Mouse (Mus musculus) MEL (cell line): Measurements from ENCODE around the gene Tgfbrap1. TPM values are rescaled to one million over a fixed set of nuclear protein-coding genes. Genes with fewer than 3 reads are reported as not detected.

Source experiments
- DNase-seq: peaks from one replicate; pipeline ENCODE4 v3.0.0; 2011; ENCODE audit warnings: low read depth, low spot score
- H3K27ac ChIP-seq: 2 replicates; pipeline ENCODE4 v1.5.1; 2012; ENCODE audit warnings: low read depth, mild to moderate bottlenecking, control low read depth, low read length, moderate library complexity; ENCODE audit not compliant: control insufficient read depth
- H3K27me3 ChIP-seq, 2 experiments: fragments of 150-350 bp in 1 of 2; sonication (generic) in 1 of 2; 2 replicates each; pipeline ENCODE4 v1.6.1; 2012; ENCODE audit warnings: low read length in 2 of 2, mild to moderate bottlenecking in 2 of 2, improper control_type of control experiment in 1 of 2, moderate library complexity in 1 of 2; ENCODE audit not compliant: insufficient read depth in 2 of 2, control insufficient read depth in 1 of 2
- H3K36me3 ChIP-seq, 2 experiments: 2 replicates each; pipeline ENCODE4 v1.6.1; 2012 to 2014; ENCODE audit warnings: low read length in 2 of 2, improper control_type of control experiment in 1 of 2, inconsistent platforms in 1 of 2, mild to moderate bottlenecking in 1 of 2; ENCODE audit not compliant: insufficient read depth in 2 of 2, control insufficient read depth in 1 of 2
- H3K4me1 ChIP-seq, 2 experiments: fragments of 150-350 bp in 1 of 2; sonication (generic) in 1 of 2; 2 replicates each; pipeline ENCODE4 v1.6.1; 2012; ENCODE audit warnings: low read length in 2 of 2, improper control_type of control experiment in 1 of 2, mild to moderate bottlenecking in 1 of 2; ENCODE audit not compliant: insufficient read depth in 2 of 2, control insufficient read depth in 1 of 2
- H3K4me3 ChIP-seq, 2 experiments: fragments of 150-350 bp in 1 of 2; sonication (generic) in 1 of 2; 2 replicates each; pipeline ENCODE4 v1.5.1; 2012; ENCODE audit warnings: low read depth in 2 of 2, low read length in 2 of 2, mild to moderate bottlenecking in 2 of 2, moderate library complexity in 2 of 2, control low read depth in 1 of 2, improper control_type of control experiment in 1 of 2; ENCODE audit not compliant: control insufficient read depth in 1 of 2, insufficient read depth in 1 of 2
- H3K79me2 ChIP-seq: 2 replicates; pipeline ENCODE4 v1.6.1; 2012; ENCODE audit warnings: mild to moderate bottlenecking, low read length, moderate library complexity; ENCODE audit not compliant: control insufficient read depth, poor library complexity, insufficient read depth
- H3K9ac ChIP-seq: 2 replicates; pipeline ENCODE4 v1.6.1; 2012; ENCODE audit warnings: low read depth, mild to moderate bottlenecking, control low read depth, low read length, moderate library complexity; ENCODE audit not compliant: control insufficient read depth, poor library complexity, severe bottlenecking
- H3K9me3 ChIP-seq: fragments of 150-350 bp; sonication (generic); replicated peaks from 2 replicates; pipeline ENCODE4 v1.6.1; 2012; ENCODE audit warnings: mild to moderate bottlenecking, low read length, improper control_type of control experiment, moderate library complexity; ENCODE audit not compliant: insufficient read depth
- CHD2 ChIP-seq: IDR thresholded peaks from 2 replicates; pipeline ENCODE4 v1.6.1; 2011; ENCODE audit warnings: low read length, improper control_type of control experiment
- CTCF ChIP-seq, 3 experiments: IDR thresholded peaks in 2 of 3; conservative IDR thresholded peaks in 1 of 3; 2 replicates each; pipeline ENCODE4 v1.5.1; 2011 to 2012; ENCODE audit warnings: low read length in 3 of 3, low read depth in 2 of 3, mild to moderate bottlenecking in 2 of 3, improper control_type of control experiment in 1 of 3, inconsistent platforms in 1 of 3, mixed read lengths in 1 of 3, moderate library complexity in 1 of 3; ENCODE audit not compliant: control insufficient read depth in 1 of 3, insufficient read depth in 1 of 3, poor library complexity in 1 of 3, severe bottlenecking in 1 of 3
- ELF1 ChIP-seq: IDR thresholded peaks from 2 replicates; pipeline ENCODE4 v1.6.1; 2014; ENCODE audit warnings: low read depth, mild to moderate bottlenecking, inconsistent platforms, low read length, improper control_type of control experiment, moderate library complexity
- EP300 ChIP-seq, 2 experiments: IDR thresholded peaks; 2 replicates each; pipeline ENCODE4 v1.6.1; 2011; ENCODE audit warnings: improper control_type of control experiment in 2 of 2, low read length in 2 of 2, low read depth in 1 of 2, mild to moderate bottlenecking in 1 of 2
- JUND ChIP-seq: IDR thresholded peaks from 2 replicates; pipeline ENCODE4 v1.6.1; 2011; ENCODE audit warnings: low read depth, mild to moderate bottlenecking, improper control_type of control experiment, low read length
- KAT2A ChIP-seq: conservative IDR thresholded peaks from 2 replicates; pipeline ENCODE4 v1.6.1; 2012; ENCODE audit warnings: low read depth, low read length, improper control_type of control experiment, inconsistent platforms
- MAX ChIP-seq: IDR thresholded peaks from 2 replicates; pipeline ENCODE4 v1.6.1; 2011; ENCODE audit warnings: low read length, improper control_type of control experiment
- NELFE ChIP-seq: IDR thresholded peaks from 2 replicates; pipeline ENCODE4 v1.6.1; 2011; ENCODE audit warnings: low read depth, low read length, improper control_type of control experiment
- POLR2AphosphoS2 ChIP-seq: IDR thresholded peaks from 2 replicates; pipeline ENCODE4 v1.6.1; 2011; ENCODE audit warnings: low read length, improper control_type of control experiment
- RCOR1 ChIP-seq: IDR thresholded peaks from 2 replicates; pipeline ENCODE4 v1.6.1; 2012; ENCODE audit warnings: low read depth, mild to moderate bottlenecking, inconsistent platforms, low read length, improper control_type of control experiment
- SIN3A ChIP-seq: IDR thresholded peaks from 2 replicates; pipeline ENCODE4 v1.6.1; 2012; ENCODE audit warnings: low read length, improper control_type of control experiment, inconsistent platforms
- SMC3 ChIP-seq: IDR thresholded peaks from 2 replicates; pipeline ENCODE4 v1.6.1; 2011; ENCODE audit warnings: low read depth, low read length, improper control_type of control experiment
- TBP ChIP-seq: IDR thresholded peaks from 2 replicates; pipeline ENCODE4 v1.8.0; 2011; ENCODE audit warnings: low read depth, low read length, improper control_type of control experiment
- TCF12 ChIP-seq: IDR thresholded peaks from 2 replicates; pipeline ENCODE4 v1.6.1; 2014; ENCODE audit warnings: low read depth, mild to moderate bottlenecking, inconsistent platforms, low read length, improper control_type of control experiment, moderate library complexity
- UBTF ChIP-seq: IDR thresholded peaks from 2 replicates; pipeline ENCODE4 v1.6.1; 2012; ENCODE audit warnings: low read depth, mild to moderate bottlenecking, inconsistent platforms, low read length, improper control_type of control experiment, moderate library complexity, borderline replicate concordance; ENCODE audit not compliant: insufficient read depth
- USF1 ChIP-seq: IDR thresholded peaks from 2 replicates; pipeline ENCODE4 v1.6.1; 2014; ENCODE audit warnings: low read depth, mild to moderate bottlenecking, inconsistent platforms, low read length, improper control_type of control experiment, moderate library complexity
- USF2 ChIP-seq, 2 experiments: IDR thresholded peaks; 2 replicates each; pipeline ENCODE4 v1.6.1; 2011 to 2012; ENCODE audit warnings: improper control_type of control experiment in 2 of 2, low read length in 2 of 2, borderline replicate concordance in 1 of 2, inconsistent platforms in 1 of 2, low read depth in 1 of 2, mild to moderate bottlenecking in 1 of 2; ENCODE audit not compliant: insufficient read depth in 1 of 2
- ZC3H11A ChIP-seq: IDR thresholded peaks from 2 replicates; pipeline ENCODE4 v1.6.1; 2012; ENCODE audit warnings: low read depth, mild to moderate bottlenecking, inconsistent platforms, low read length, improper control_type of control experiment
- polyA plus RNA-seq, 2 experiments: library from polyadenylated mRNA; stranded (reverse) in 1 of 2; unstranded in 1 of 2; fragments of >175 nt in 1 of 2; fragments of >200 nt in 1 of 2; gene quantifications; 2 replicates each; pipeline versions ENCODE4 v1.2.1 to v1.2.4; 2012; ENCODE audit warnings: low replicate concordance in 2 of 2, low read depth in 1 of 2; ENCODE audit not compliant: insufficient read length in 2 of 2, insufficient read depth in 1 of 2, missing spikeins in 1 of 2
- total RNA-seq: library from RNA; depleted of rRNA; stranded (reverse); fragments of 300-350 nt; gene quantifications from 2 replicates; pipeline ENCODE4 v1.2.3, GENCODE M21; 2012

The Tgfbrap1 gene
- total and polyA plus RNA-seq, 3 experiments, result 9.2 to 17.6 TPM; not detected in 1

DNA sequence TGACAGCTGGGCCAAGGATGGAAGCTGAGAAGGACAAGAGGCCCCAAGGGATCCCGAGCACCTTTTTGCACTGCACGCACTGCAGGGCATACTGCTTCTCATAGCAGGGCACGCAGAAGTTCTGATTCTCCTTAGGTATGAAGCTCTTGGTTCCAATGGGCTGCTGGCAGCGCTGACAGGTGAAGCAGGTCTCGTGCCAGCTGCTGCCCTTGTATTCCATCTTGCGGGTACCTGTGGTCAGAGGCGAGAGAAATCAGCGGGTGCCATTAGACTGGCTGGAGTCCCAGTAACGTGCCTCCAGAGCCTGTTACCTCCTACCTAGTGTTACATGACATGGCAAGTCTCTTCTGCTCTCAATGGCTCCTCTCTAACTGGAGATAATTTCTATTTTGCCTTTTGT is 33.2 kb upstream of the Tgfbrap1 start:
- H3K4me1 ChIP-seq, result no peaks in the 10 kb centered on the region
- no peaks in the 10 kb centered on the region for H3K9me3 ChIP-seq
- H3K4me3 ChIP-seq, result no peak overlapping the region
- DNase-seq, result no peak
- H3K9ac ChIP-seq, result no peak overlapping the region
- TF ChIP-seq RCOR1 (no peak), SMC3 (no peak), CTCF (IDR thresholded peaks at IDR 0.05 in 2 of 3, conservative IDR thresholded peaks at IDR 0.05 in 1 of 3; ENCODE audit: control insufficient read depth in 1 of 3, insufficient read depth in 1 of 3, low read depth in 2 of 3, low read length in 3 of 3, poor library complexity in 1 of 3, severe bottlenecking in 1 of 3) (no peak), POLR2AphosphoS2 (no peak), KAT2A (no peak), EP300 (IDR thresholded peaks at IDR 0.05; ENCODE audit: low read depth in 1 of 2, low read length in 2 of 2) (no peak), USF1 (no peak)
- TF ChIP-seq, all 39 proteins: peak for 0
- Histone ChIP-seq H3K27me3 (peaks cover 0 to 3% of the 10 kb centered on the region in 2 experiments; a peak in 2 of 4 replicates), H3K27ac (no peak overlapping the region), H3K79me2 (no peaks in the 10 kb centered on the region), H3K36me3 (no peaks in the 10 kb centered on the region)

DNA sequence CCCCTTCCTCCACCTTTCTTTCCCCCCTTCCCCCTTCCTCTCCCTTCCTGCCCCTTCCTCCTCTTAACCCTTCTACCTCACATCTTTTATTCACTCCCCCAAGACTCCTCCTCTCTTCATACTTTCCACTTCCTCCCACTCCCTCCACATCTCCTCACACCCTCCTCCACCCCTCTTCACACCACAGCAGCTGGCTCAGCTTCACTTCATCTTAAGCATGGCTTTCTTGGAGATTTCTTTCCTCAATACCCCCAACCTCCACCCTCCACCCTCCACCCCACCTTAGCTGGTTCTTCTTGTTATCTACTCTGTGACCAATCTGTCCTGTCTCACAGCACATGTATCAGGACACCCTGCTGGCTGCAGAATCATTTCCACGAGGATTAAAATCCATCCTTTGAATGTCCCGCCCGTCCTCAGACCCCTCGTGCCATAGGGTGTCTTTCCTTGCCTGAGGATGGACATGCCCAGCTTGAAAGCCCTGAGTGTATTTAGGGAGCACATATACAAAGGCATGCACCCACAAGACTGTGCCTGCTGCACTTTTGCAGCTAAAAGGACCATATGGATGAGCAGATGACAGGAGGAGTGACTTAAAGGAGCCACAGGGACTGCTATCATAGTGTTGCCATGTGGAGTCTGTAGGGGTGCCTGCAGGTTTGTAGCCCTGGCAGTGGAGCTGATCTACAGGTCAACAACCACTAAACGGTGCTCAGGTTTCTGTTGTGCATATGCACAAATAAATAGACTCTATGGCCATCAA is 32.0 kb upstream of the Tgfbrap1 start:
- H3K79me2 ChIP-seq, result no peaks in the 10 kb centered on the region
- no peak overlapping the region for H3K9ac ChIP-seq
- no peaks in the 10 kb centered on the region for H3K4me1 ChIP-seq
- no peaks in the 10 kb centered on the region for H3K9me3 ChIP-seq
- DNase-seq, result no peak
- H3K36me3 ChIP-seq, result no peaks in the 10 kb centered on the region
- peaks cover 0 to 3% of the 10 kb centered on the region in 2 experiments; a peak in 2 of 4 replicates for H3K27me3 ChIP-seq
- H3K27ac ChIP-seq, result no peak overlapping the region
- TF ChIP-seq SIN3A (no peak), TBP (no peak), ELF1 (no peak), SMC3 (no peak), ZC3H11A (no peak), UBTF (no peak), MAX (no peak), JUND (no peak), TCF12 (no peak), CTCF (IDR thresholded peaks at IDR 0.05 in 2 of 3, conservative IDR thresholded peaks at IDR 0.05 in 1 of 3; ENCODE audit: control insufficient read depth in 1 of 3, insufficient read depth in 1 of 3, low read depth in 2 of 3, low read length in 3 of 3, poor library complexity in 1 of 3, severe bottlenecking in 1 of 3) (no peak), NELFE (no peak), USF2 (IDR thresholded peaks at IDR 0.05; ENCODE audit: borderline replicate concordance in 1 of 2, insufficient read depth in 1 of 2, low read depth in 1 of 2, low read length in 2 of 2) (no peak), CHD2 (no peak)
- no peak overlapping the region for H3K4me3 ChIP-seq
